8 mouse cellular contexts compared by ENCODE assay signal in the genomic region with DNA sequence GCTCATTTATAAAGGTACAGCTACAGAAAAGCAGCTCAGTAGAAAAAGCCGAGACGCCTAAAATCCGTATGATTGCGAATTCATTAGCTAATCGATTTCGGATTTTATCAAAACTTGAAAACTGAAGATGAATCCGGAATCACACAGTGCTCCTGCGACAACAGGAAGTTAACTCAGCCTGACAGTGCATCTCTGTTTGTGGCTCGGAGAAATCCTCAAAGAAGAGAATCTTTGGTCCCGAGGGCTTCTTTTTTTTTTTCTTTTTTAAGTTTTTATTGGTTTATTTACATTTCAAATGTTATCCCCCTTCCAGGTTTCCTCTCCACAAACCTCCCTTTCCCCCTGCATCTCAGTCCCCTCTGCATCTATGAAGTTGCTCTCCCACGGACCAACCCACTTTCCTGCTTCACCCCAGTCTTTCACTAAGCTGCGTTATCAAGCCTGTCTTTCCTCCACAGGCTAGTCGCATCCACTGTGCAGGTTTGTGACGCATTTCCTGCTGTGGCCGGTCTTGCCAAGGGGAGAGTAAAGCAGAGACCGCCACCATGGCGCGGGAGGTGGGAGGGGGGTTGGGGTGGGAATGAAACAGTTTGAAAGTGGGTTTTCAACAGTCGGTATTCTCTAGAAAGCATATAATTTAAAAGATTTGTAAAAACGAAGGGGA.
DNase-seq lines count a peak whose midpoint lies in the region; ATAC-seq and TF ChIP-seq lines count a peak whose summit lies in the region.
"Not testable (repeated sequence)": the region's sequence is repeated elsewhere in the genome, so short reads cannot be mapped to it uniquely, and the experiment has no call there.

No protein-coding gene starts in this region.

- not testable (repeated sequence) for TF ChIP-seq CTCF in layer of hippocampus, adult 2 months (conservative IDR thresholded peaks at IDR 0.05)

- DNase-seq in adrenal gland, postnatal 10 days = peak; percentile 3
- DNase-seq in embryo, embryonic 10.5 days (ENCODE audit: low spot score) = peak; percentile 32
- peak; percentile 0 for DNase-seq in forelimb bud, embryonic 11.5 days (ENCODE audit: low read depth, low spot score)
- DNase-seq in layer of hippocampus, adult 2 months (ENCODE audit: low spot score in 2 of 2) = peak; percentile 21 to 33
- DNase-seq in midbrain, embryonic 14.5 days = peak; percentile 67
- peak; percentile 38 for DNase-seq in right cerebral cortex, postnatal 25 days

- H3K4me2 ChIP-seq in hindbrain, embryonic 12.5 days (replicated peaks) = peak overlapping the region; percentile 22; the same call in 1 of the 2 replicates
- H3K4me2 ChIP-seq in limb, embryonic 12.5 days = peak overlapping the region; percentile 40
- peak overlapping the region; percentile 37 for H3K4me2 ChIP-seq in midbrain, embryonic 14.5 days (ENCODE audit: low read length)

- H3K36me3 ChIP-seq in hindbrain, embryonic 12.5 days; limb, embryonic 12.5 days; midbrain, embryonic 14.5 days (ENCODE audit: control insufficient read depth, insufficient read depth, low read length): not testable (repeated sequence)

- ATAC-seq in hindbrain, embryonic 12.5 days (ENCODE audit: low FRiP score) = peak; percentile 61; the same call in 1 of the 2 replicates
- not testable (repeated sequence) for ATAC-seq in limb, embryonic 12.5 days (ENCODE audit: insufficient number of reproducible peaks, insufficient read depth, low FRiP score, low TSS enrichment, low read depth)
- peak; percentile 82 for ATAC-seq in midbrain, embryonic 14.5 days (ENCODE audit: low FRiP score, low TSS enrichment)

- not testable (repeated sequence) for H3K27ac ChIP-seq in hindbrain, embryonic 12.5 days; layer of hippocampus, adult 2 months; limb, embryonic 12.5 days; midbrain, embryonic 14.5 days (replicated peaks; ENCODE audit: low read depth, low read length)

- not testable (repeated sequence) for H3K27me3 ChIP-seq in hindbrain, embryonic 12.5 days; limb, embryonic 12.5 days; midbrain, embryonic 14.5 days (ENCODE audit: control insufficient read depth, insufficient read depth, low read length)

- not testable (repeated sequence) for H3K9me3 ChIP-seq in hindbrain, embryonic 12.5 days (replicated peaks); limb, embryonic 12.5 days; midbrain, embryonic 14.5 days (ENCODE audit: control insufficient read depth, low read length)

- not testable (repeated sequence) for H3K4me1 ChIP-seq in hindbrain, embryonic 12.5 days; limb, embryonic 12.5 days (replicated peaks); midbrain, embryonic 14.5 days (ENCODE audit: control insufficient read depth, insufficient read depth, low read length)

- 51% methylated on average over 20 of the region's 20 CpGs for WGBS in hindbrain, embryonic 12.5 days
- 56% methylated on average over 20 of the region's 20 CpGs for WGBS in limb, embryonic 12.5 days
- 53% methylated on average over 20 of the region's 20 CpGs for WGBS in midbrain, embryonic 14.5 days

- H3K4me3 ChIP-seq in hindbrain, embryonic 12.5 days; layer of hippocampus, adult 2 months: not testable (repeated sequence)
- peak overlapping the region; percentile 17; the same call in 1 of the 2 replicates for H3K4me3 ChIP-seq in limb, embryonic 12.5 days (replicated peaks)
- H3K4me3 ChIP-seq in midbrain, embryonic 14.5 days (replicated peaks; ENCODE audit: low read depth, low read length) = peak overlapping the region; percentile 22

- H3K9ac ChIP-seq in hindbrain, embryonic 12.5 days; limb, embryonic 12.5 days (replicated peaks); midbrain, embryonic 14.5 days (replicated peaks; ENCODE audit: low read length): not testable (repeated sequence)

Comparison
In these comparisons a context has a peak if more than half of its experiments do, and no peak if none do; other contexts are left out.
1. DNase-seq: peak in every context shown above with its lines; median percentile 67 in midbrain, embryonic 14.5 days; 38 in right cerebral cortex, postnatal 25 days; 32 in embryo, embryonic 10.5 days; 27 in layer of hippocampus, adult 2 months; 3 in adrenal gland, postnatal 10 days; 0 in forelimb bud, embryonic 11.5 days.